Mouse (Mus musculus) ES-Bruce4 (cell line): ENCODE measurements around the gene 4933402J07Rik. TPM values are rescaled to one million over a fixed set of nuclear protein-coding genes. Genes with fewer than 3 reads are reported as not detected.

ENCODE experiments used
- H3K27ac ChIP-seq: 2 replicates; pipeline ENCODE4 v1.5.1; 2012; ENCODE audit warnings: low read length, inconsistent platforms; ENCODE audit not compliant: insufficient read depth
- H3K27me3 ChIP-seq: 2 replicates; pipeline ENCODE4 v1.6.1; 2012; ENCODE audit warnings: mild to moderate bottlenecking, low read length, inconsistent platforms; ENCODE audit not compliant: control insufficient read depth, poor library complexity, insufficient read depth, severe bottlenecking
- H3K36me3 ChIP-seq: 2 replicates; pipeline ENCODE4 v1.6.1; 2012; ENCODE audit warnings: inconsistent platforms, mild to moderate bottlenecking, low read length, moderate library complexity; ENCODE audit not compliant: control insufficient read depth, poor library complexity, insufficient read depth, severe bottlenecking
- H3K4me1 ChIP-seq: one replicate; pipeline ENCODE4 v1.8.1; 2011; ENCODE audit warnings: low read length; ENCODE audit not compliant: control insufficient read depth, insufficient read depth
- H3K4me3 ChIP-seq: 2 replicates; pipeline ENCODE4 v1.5.1; 2011; ENCODE audit warnings: low read depth, mild to moderate bottlenecking, low read length
- H3K9ac ChIP-seq: 2 replicates; pipeline ENCODE4 v1.6.1; 2012; ENCODE audit warnings: low read depth, mild to moderate bottlenecking, inconsistent platforms; ENCODE audit not compliant: poor library complexity, severe bottlenecking
- H3K9me3 ChIP-seq: replicated peaks from 2 replicates; pipeline ENCODE4 v1.6.1; 2012; ENCODE audit warnings: mild to moderate bottlenecking, low read length, inconsistent platforms; ENCODE audit not compliant: control insufficient read depth, poor library complexity, insufficient read depth, severe bottlenecking
- CTCF ChIP-seq: IDR thresholded peaks from one replicate; pipeline ENCODE4 v1.8.1; 2011; ENCODE audit warnings: low read depth, low read length
- EP300 ChIP-seq: IDR thresholded peaks from 2 replicates; pipeline ENCODE4 v1.6.1; 2011; ENCODE audit warnings: low read depth, low read length; ENCODE audit not compliant: insufficient read depth
- POLR2A ChIP-seq: IDR thresholded peaks from one replicate; pipeline ENCODE4 v1.8.1; 2011; ENCODE audit warnings: low read length; ENCODE audit not compliant: insufficient read depth
- polyA plus RNA-seq: library from polyadenylated mRNA; stranded (reverse); fragments of >200 nt; gene quantifications from 2 replicates; pipeline ENCODE4 v1.2.4, GENCODE M21; 2011; ENCODE audit warnings: low read depth; ENCODE audit not compliant: missing spikeins, insufficient read depth, insufficient read length

4933402J07Rik gene
- polyA plus RNA-seq = not detected in 2 replicates

GRCm38 (mm10) chr8:87563553-87563952 lies at the start of gene 4933402J07Rik:
4933402J07Rik (plus strand) TSS chr8:87563853.
- H3K36me3 ChIP-seq = no peaks in the 10 kb centered on the region
- no peak within 1 kb of the TSS for H3K27ac ChIP-seq
- H3K9me3 ChIP-seq = peaks cover 12% of the 10 kb centered on the region
- TF ChIP-seq EP300 (no peak), CTCF (no peak), POLR2A (no peak)
- no peaks in the 10 kb centered on the region for H3K27me3 ChIP-seq
- H3K4me1 ChIP-seq = no peaks in the 10 kb centered on the region
- no peak within 1 kb of the TSS for H3K4me3 ChIP-seq
- no peak within 1 kb of the TSS for H3K9ac ChIP-seq

- Histone ChIP-seq H3K4me1 (no peaks in the 10 kb centered on the region), H3K36me3 (no peaks in the 10 kb centered on the region), H3K27me3 (no peaks in the 10 kb centered on the region), H3K9ac (no peak overlapping the region), H3K9me3 (no peaks in the 10 kb centered on the region), H3K4me3 (no peak overlapping the region), H3K27ac (no peak overlapping the region)
- no peak for TF ChIP-seq EP300
- TF ChIP-seq CTCF = no peak
- no peak for TF ChIP-seq POLR2A
Measured at GRCm38 (mm10) chr8:87517132-87517531, 46.5 kb upstream of the 4933402J07Rik start.

GRCm38 (mm10) chr8:87525006-87525405 lies 38.6 kb upstream of the 4933402J07Rik start:
- H3K36me3 ChIP-seq = no peaks in the 10 kb centered on the region
- no peak overlapping the region for H3K4me3 ChIP-seq
- H3K4me1 ChIP-seq = no peaks in the 10 kb centered on the region
- H3K9me3 ChIP-seq = no peaks in the 10 kb centered on the region
- TF ChIP-seq CTCF (no peak), POLR2A (no peak), EP300 (no peak)
- no peak overlapping the region for H3K27ac ChIP-seq
- no peak overlapping the region for H3K9ac ChIP-seq
- H3K27me3 ChIP-seq = no peaks in the 10 kb centered on the region

GRCm38 (mm10) chr8:87531176-87531575 lies 32.5 kb upstream of the 4933402J07Rik start:
- TF ChIP-seq CTCF = no peak
- TF ChIP-seq POLR2A = no peak
- no peak for TF ChIP-seq EP300
- no peak overlapping the region for H3K9ac ChIP-seq
- no peak overlapping the region for H3K27ac ChIP-seq
- no peaks in the 10 kb centered on the region for H3K27me3 ChIP-seq
- H3K4me3 ChIP-seq = no peak overlapping the region
- no peaks in the 10 kb centered on the region for H3K4me1 ChIP-seq
- no peaks in the 10 kb centered on the region for H3K36me3 ChIP-seq
- no peaks in the 10 kb centered on the region for H3K9me3 ChIP-seq

- Histone ChIP-seq H3K4me3 (no peak overlapping the region), H3K27ac (no peak overlapping the region), H3K27me3 (no peaks in the 10 kb centered on the region), H3K9ac (no peak overlapping the region), H3K9me3 (no peaks in the 10 kb centered on the region), H3K4me1 (no peaks in the 10 kb centered on the region), H3K36me3 (no peaks in the 10 kb centered on the region)
- no peak for TF ChIP-seq EP300
- TF ChIP-seq POLR2A = no peak
- no peak for TF ChIP-seq CTCF
Measured at GRCm38 (mm10) chr8:87533476-87533875, 30.2 kb upstream of the 4933402J07Rik start.

- no peaks in the 10 kb centered on the region for H3K4me1 ChIP-seq
Measured at GRCm38 (mm10) chr8:87534846-87535245, 28.8 kb upstream of the 4933402J07Rik start.

More at GRCm38 (mm10) chr8:87534846-87535245, 28.8 kb upstream of the 4933402J07Rik start:
- Histone ChIP-seq H3K27ac (no peak overlapping the region), H3K9me3 (no peaks in the 10 kb centered on the region), H3K4me3 (no peak overlapping the region), H3K9ac (no peak overlapping the region), H3K27me3 (no peaks in the 10 kb centered on the region), H3K36me3 (no peaks in the 10 kb centered on the region)
- TF ChIP-seq CTCF = no peak
- no peak for TF ChIP-seq POLR2A
- TF ChIP-seq EP300 = no peak
